Mouse (Mus musculus) thymus, adult 2 months (tissue): ENCODE data around the gene St3gal4.

ENCODE experiments used
- CTCF ChIP-seq: fragments of 200-500 bp; IDR thresholded peaks from 2 replicates; pipeline ENCODE4 v1.5.1; 2012; ENCODE audit warnings: mild to moderate bottlenecking, control low read depth, low read length, moderate library complexity, borderline replicate concordance; ENCODE audit not compliant: control insufficient read depth, poor library complexity, insufficient read depth; ENCODE audit errors: extremely low read depth
- POLR2A ChIP-seq: fragments of 200-500 bp; IDR thresholded peaks from 2 replicates; pipeline ENCODE4 v1.6.1; 2012; ENCODE audit warnings: mild to moderate bottlenecking, low read length, control low read depth, moderate library complexity; ENCODE audit not compliant: control insufficient read depth, poor library complexity, insufficient read depth; ENCODE audit errors: extremely low read depth

DNA sequence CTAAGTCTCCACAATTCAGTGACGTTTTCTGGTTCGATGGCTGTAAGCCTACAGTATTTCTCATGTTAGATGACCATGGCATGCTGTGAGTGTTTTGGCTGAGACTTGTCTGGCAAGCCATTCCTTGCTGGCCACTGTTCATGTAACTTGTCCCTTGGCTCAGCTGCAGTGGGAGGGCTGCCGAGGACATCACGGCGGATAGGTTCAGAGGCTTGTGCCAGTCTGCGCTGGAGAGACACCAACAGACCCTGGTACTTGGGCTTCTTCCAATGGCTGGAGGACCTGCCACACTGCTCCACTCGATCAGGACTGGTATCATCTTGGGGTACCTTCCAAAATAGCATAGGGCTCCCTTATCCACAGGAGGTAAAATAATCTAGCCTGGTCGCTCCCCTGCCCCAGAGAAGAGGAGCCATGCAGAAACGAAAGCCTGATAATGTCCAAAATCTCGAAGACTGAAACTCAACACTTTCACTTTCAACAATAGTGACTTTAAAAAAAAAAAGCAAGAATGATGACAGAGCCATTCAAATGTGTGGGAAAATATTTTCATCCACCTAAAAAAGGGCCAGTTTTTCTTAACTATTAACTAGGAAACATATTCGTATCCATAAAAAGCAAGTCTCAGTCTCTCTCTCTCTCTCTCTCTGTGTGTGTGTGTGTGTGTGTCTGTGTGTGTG is 44.1 kb upstream of the St3gal4 start:
- no peak for TF ChIP-seq CTCF
- TF ChIP-seq POLR2A = no peak
